Mouse (Mus musculus) brain, adult 2 months (tissue): ENCODE results near the gene Olfr1185-ps1.
"Not testable (repeated sequence)": the region's sequence is repeated elsewhere in the genome, so short reads cannot be mapped to it uniquely, and the experiment has no call there.

Experiments
- DNase-seq: peaks from one replicate; pipeline ENCODE4 v3.0.0; 2011; ENCODE audit warnings: low read depth, low spot score

Olfr1185-ps1 gene

GRCm38 (mm10) chr2:88493020-88493419 is at the start of gene Olfr1185-ps1:
Gene Olfr1185-ps1, plus strand, starts transcription at chr2:88493320.
- no peak for DNase-seq

- DNase-seq = no peak
Measured at GRCm38 (mm10) chr2:88449031-88449430, 44.1 kb upstream of the Olfr1185-ps1 start, which contains the start of gene Gm13757. Gene Gm13757, minus strand, starts transcription at chr2:88449131.

- DNase-seq = not testable (repeated sequence)
Measured at GRCm38 (mm10) chr2:88454567-88454966, 38.6 kb upstream of the Olfr1185-ps1 start, which contains the start of gene Olfr1183. Gene Olfr1183, plus strand, starts transcription at chr2:88454867.

GRCm38 (mm10) chr2:88483298-88483697 is 9.8 kb upstream of the Olfr1185-ps1 start, which contains the start of gene Olfr1184:
Gene Olfr1184, plus strand, starts transcription at chr2:88483598.
- no peak for DNase-seq

GRCm38 (mm10) chr2:88518251-88518650 is 25.1 kb downstream of the Olfr1185-ps1 start, which contains the start of gene Olfr1186:
Gene Olfr1186, plus strand, starts transcription at chr2:88518551.
- no peak for DNase-seq

GRCm38 (mm10) chr2:88525720-88526119 is 32.6 kb downstream of the Olfr1185-ps1 start:
- DNase-seq = no peak
